Mouse (Mus musculus) inflammation-experienced regulatory T-cells (primary cell): ENCODE data around the gene Snrpb. TPM values are rescaled to one million over a fixed set of nuclear protein-coding genes. Genes with fewer than 3 reads are reported as not detected.

ENCODE experiments used
- polyA plus RNA-seq, 2 experiments: library from polyadenylated mRNA; unstranded; fragments of 100-300 nt; shearing (Covaris generic); gene quantifications; one replicate each; pipeline ENCODE4 v1.2.1; 2017

Snrpb gene
- 100 to 1,000 TPM; 397 to 432 TPM for polyA plus RNA-seq

GRCm38 (mm10) chr2:130178706-130179506, at the start of gene Snrpb:
Gene Snrpb (minus strand): TSS chr2:130179403.

GRCm38 (mm10) chr2:130194894-130195293, 15.7 kb upstream of the Snrpb start, which contains the start of gene Tmc2:
Gene Tmc2 (plus strand): TSS chr2:130195194.

Other genes starting within 250 kb of the Snrpb start
- under 1 TPM; 0.05 to 0.20 TPM for gene Tgm3, start 167.1 kb downstream of the Snrpb start, polyA plus RNA-seq
- not detected for gene Tgm6, start 67.0 kb downstream of the Snrpb start, polyA plus RNA-seq
- gene Tmc2, start 15.8 kb upstream of the Snrpb start, polyA plus RNA-seq = under 1 TPM in 1 of 2 experiments, not detected in 1; 0.34 TPM
- gene Nop56, start 95.0 kb upstream of the Snrpb start, polyA plus RNA-seq = 100 to 1,000 TPM; 218 to 313 TPM
- 100 to 1,000 TPM; 178 to 182 TPM for gene Idh3b, start 105.1 kb upstream of the Snrpb start, polyA plus RNA-seq
- under 1 TPM in 1 of 2 experiments, not detected in 1; 0.11 TPM for gene Ebf4, start 115.8 kb upstream of the Snrpb start, polyA plus RNA-seq
- 1 to 10 TPM in 1 of 2 experiments, under 1 TPM in 1; 0.43 to 3.3 TPM for gene Cpxm1, start 218.2 kb upstream of the Snrpb start, polyA plus RNA-seq
- gene Gm28372, start 225.8 kb upstream of the Snrpb start, polyA plus RNA-seq = not detected
- 1 to 10 TPM in 1 of 2 experiments, under 1 TPM in 1; 0.37 to 1.1 TPM for gene 1700020A23Rik, start 225.9 kb upstream of the Snrpb start, polyA plus RNA-seq
- not detected for gene Tmem239, start 227.1 kb upstream of the Snrpb start, polyA plus RNA-seq
- 100 to 1,000 TPM; 223 to 274 TPM for gene Vps16, start 244.9 kb upstream of the Snrpb start, polyA plus RNA-seq
- 10 to 100 TPM; 14.8 to 18.5 TPM for gene Pced1a, start 245.3 kb upstream of the Snrpb start, polyA plus RNA-seq